Mouse (Mus musculus) midbrain, embryonic 12.5 days (tissue): ENCODE measurements at regions not wholly inside any gene's neighbourhood (a gene's known extent, or its start where the extent isn't known, plus 50 kb on each side); places are given as distances from the start of the nearest gene placed in this dataset.

Experiments
- ATAC-seq: fragments of 200-750 bp; cut with Nextera tagmentation; 2 replicates; pipeline ENCODE4 v1.8.0; 2017; ENCODE audit warnings: low read depth, moderate TSS enrichment, moderate library complexity; ENCODE audit not compliant: low FRiP score
- H3K27ac ChIP-seq: fragments of 300-500 bp; sonication (generic); replicated peaks from 2 replicates; pipeline ENCODE4 v1.5.1; 2016; ENCODE audit warnings: mild to moderate bottlenecking
- H3K27me3 ChIP-seq: fragments of 300-500 bp; sonication (generic); 2 replicates; pipeline ENCODE4 v1.6.1; 2016; ENCODE audit warnings: mild to moderate bottlenecking
- H3K36me3 ChIP-seq: fragments of 300-500 bp; sonication (generic); 2 replicates; pipeline ENCODE4 v1.6.1; 2016
- H3K4me1 ChIP-seq: fragments of 300-500 bp; sonication (generic); 2 replicates; pipeline ENCODE4 v1.6.1; 2016
- H3K4me2 ChIP-seq: fragments of 300-500 bp; sonication (generic); replicated peaks from 2 replicates; pipeline ENCODE4 v1.6.1; 2016; ENCODE audit warnings: mild to moderate bottlenecking, moderate library complexity
- H3K4me3 ChIP-seq: fragments of 300-500 bp; sonication (generic); 2 replicates; pipeline ENCODE4 v1.5.1; 2016; ENCODE audit warnings: mild to moderate bottlenecking
- H3K9ac ChIP-seq: fragments of 300-500 bp; sonication (generic); replicated peaks from 2 replicates; pipeline ENCODE4 v1.6.1; 2016; ENCODE audit warnings: mild to moderate bottlenecking, moderate library complexity
- H3K9me3 ChIP-seq: fragments of 300-500 bp; sonication (generic); 2 replicates; pipeline ENCODE4 v1.6.1; 2016; ENCODE audit warnings: mild to moderate bottlenecking
- WGBS: fragments of 180-500 bp; shearing (Covaris S2); methylation state at CpG from one replicate; pipeline ENCODE4 v1.1.7; 2016; 5-methylcytosine and 5-hydroxymethylcytosine counted together

GRCm38 (mm10) chr10:95082634-95083033 is 138.0 kb upstream of the Plxnc1 start:
- no peaks in the 10 kb centered on the region for H3K9me3 ChIP-seq
- H3K27me3 ChIP-seq = 0 out of 2 replicates have a peak, but pooled peaks cover 5% of the 10 kb centered on the region
- H3K36me3 ChIP-seq = no peaks in the 10 kb centered on the region
- H3K9ac ChIP-seq = no peak overlapping the region
- no peak overlapping the region for H3K27ac ChIP-seq
- ATAC-seq = no peak
- H3K4me2 ChIP-seq = no peak overlapping the region
- 88% methylated on average over 5 of the region's 5 CpGs for WGBS
- no peaks in the 10 kb centered on the region for H3K4me1 ChIP-seq
- H3K4me3 ChIP-seq = no peak overlapping the region

GRCm38 (mm10) chr10:95079979-95080378 is 135.3 kb upstream of the Plxnc1 start:
- 92% methylated on average over 5 of the region's 5 CpGs for WGBS
- no peaks in the 10 kb centered on the region for H3K9me3 ChIP-seq
- H3K27me3 ChIP-seq = no peaks in the 10 kb centered on the region
- no peak overlapping the region for H3K27ac ChIP-seq
- H3K4me2 ChIP-seq = no peak overlapping the region
- no peak overlapping the region for H3K4me3 ChIP-seq
- H3K36me3 ChIP-seq = no peaks in the 10 kb centered on the region
- H3K9ac ChIP-seq = no peak overlapping the region
- no peak for ATAC-seq
- H3K4me1 ChIP-seq = 0 out of 2 replicates have a peak, but pooled peaks cover 2% of the 10 kb centered on the region

- WGBS = 93% methylated on average over 5 of the region's 5 CpGs
- ATAC-seq = no peak
- Histone ChIP-seq H3K4me3 (no peak overlapping the region), H3K27me3 (no peaks in the 10 kb centered on the region), H3K4me2 (no peak overlapping the region), H3K36me3 (no peaks in the 10 kb centered on the region), H3K9me3 (no peaks in the 10 kb centered on the region), H3K27ac (no peak overlapping the region), H3K4me1 (0 out of 2 replicates have a peak, but pooled peaks cover 5% of the 10 kb centered on the region), H3K9ac (no peak overlapping the region)
Observed at GRCm38 (mm10) chr10:95076421-95076820, 131.8 kb upstream of the Plxnc1 start.

GRCm38 (mm10) chr10:95075897-95076296 is 131.3 kb upstream of the Plxnc1 start:
- Histone ChIP-seq H3K4me1 (0 out of 2 replicates have a peak, but pooled peaks cover 5% of the 10 kb centered on the region), H3K4me2 (no peak overlapping the region), H3K36me3 (no peaks in the 10 kb centered on the region), H3K27ac (no peak overlapping the region), H3K4me3 (no peak overlapping the region), H3K9ac (no peak overlapping the region), H3K27me3 (no peaks in the 10 kb centered on the region), H3K9me3 (no peaks in the 10 kb centered on the region)
- ATAC-seq = no peak
- 76% methylated on average over 4 of the region's 4 CpGs for WGBS

GRCm38 (mm10) chr10:95074959-95075590 is 130.4 kb upstream of the Plxnc1 start:
- Histone ChIP-seq H3K9ac (no peak overlapping the region), H3K4me2 (no peak overlapping the region), H3K9me3 (no peaks in the 10 kb centered on the region), H3K36me3 (no peaks in the 10 kb centered on the region), H3K27ac (no peak overlapping the region), H3K27me3 (no peaks in the 10 kb centered on the region), H3K4me1 (0 out of 2 replicates have a peak, but pooled peaks cover 5% of the 10 kb centered on the region), H3K4me3 (no peak overlapping the region)
- 68% methylated on average over 5 of the region's 5 CpGs for WGBS
- no peak for ATAC-seq

- 0 out of 2 replicates have a peak, but pooled peaks cover 5% of the 10 kb centered on the region for H3K4me1 ChIP-seq
- no peaks in the 10 kb centered on the region for H3K36me3 ChIP-seq
- 91% methylated on average over 2 of the region's 2 CpGs for WGBS
- no peak for ATAC-seq
- H3K4me2 ChIP-seq = no peak overlapping the region
- no peak overlapping the region for H3K9ac ChIP-seq
- no peak overlapping the region for H3K4me3 ChIP-seq
- H3K27me3 ChIP-seq = no peaks in the 10 kb centered on the region
- no peaks in the 10 kb centered on the region for H3K9me3 ChIP-seq
- H3K27ac ChIP-seq = no peak overlapping the region
Observed at GRCm38 (mm10) chr10:95074381-95074780, 129.7 kb upstream of the Plxnc1 start.

- Histone ChIP-seq H3K9me3 (no peaks in the 10 kb centered on the region), H3K36me3 (no peaks in the 10 kb centered on the region), H3K4me3 (no peak overlapping the region), H3K4me1 (no peaks in the 10 kb centered on the region), H3K4me2 (no peak overlapping the region), H3K9ac (no peak overlapping the region), H3K27ac (no peak overlapping the region), H3K27me3 (no peaks in the 10 kb centered on the region)
- WGBS = 85% methylated on average over 10 of the region's 10 CpGs
- no peak for ATAC-seq
Observed at GRCm38 (mm10) chr10:95067971-95068370, 123.3 kb upstream of the Plxnc1 start.

- Histone ChIP-seq H3K4me2 (no peak overlapping the region), H3K27ac (no peak overlapping the region), H3K4me1 (no peaks in the 10 kb centered on the region), H3K27me3 (no peaks in the 10 kb centered on the region), H3K9me3 (no peaks in the 10 kb centered on the region), H3K9ac (no peak overlapping the region), H3K36me3 (no peaks in the 10 kb centered on the region), H3K4me3 (no peak overlapping the region)
- ATAC-seq = no peak
- 79% methylated on average over 6 of the region's 6 CpGs for WGBS
Observed at GRCm38 (mm10) chr10:95066774-95067173, 122.1 kb upstream of the Plxnc1 start.

- H3K4me2 ChIP-seq = no peak overlapping the region
- 77% methylated on average over 7 of the region's 7 CpGs for WGBS
Observed at GRCm38 (mm10) chr10:95059486-95060091, 115.0 kb upstream of the Plxnc1 start.

GRCm38 (mm10) chr10:95059078-95059477 is 114.4 kb upstream of the Plxnc1 start:
- Histone ChIP-seq H3K4me3 (no peak overlapping the region), H3K27me3 (no peaks in the 10 kb centered on the region), H3K9me3 (no peaks in the 10 kb centered on the region), H3K9ac (no peak overlapping the region), H3K4me1 (no peaks in the 10 kb centered on the region), H3K36me3 (no peaks in the 10 kb centered on the region), H3K4me2 (no peak overlapping the region), H3K27ac (no peak overlapping the region)
- 92% methylated on average over 9 of the region's 9 CpGs for WGBS
- ATAC-seq = no peak

More at GRCm38 (mm10) chr10:95059486-95060091, 115.0 kb upstream of the Plxnc1 start:
- no peaks in the 10 kb centered on the region for H3K4me1 ChIP-seq
- ATAC-seq = no peak
- no peak overlapping the region for H3K4me3 ChIP-seq
- no peaks in the 10 kb centered on the region for H3K27me3 ChIP-seq
- H3K9me3 ChIP-seq = no peaks in the 10 kb centered on the region
- H3K36me3 ChIP-seq = no peaks in the 10 kb centered on the region
- no peak overlapping the region for H3K27ac ChIP-seq
- no peak overlapping the region for H3K9ac ChIP-seq

- H3K4me1 ChIP-seq = no peaks in the 10 kb centered on the region
- H3K4me2 ChIP-seq = no peak overlapping the region
- H3K36me3 ChIP-seq = no peaks in the 10 kb centered on the region
- WGBS = 73% methylated on average over 9 of the region's 9 CpGs
- H3K9me3 ChIP-seq = no peaks in the 10 kb centered on the region
- no peak for ATAC-seq
- H3K4me3 ChIP-seq = no peak overlapping the region
- no peaks in the 10 kb centered on the region for H3K27me3 ChIP-seq
- no peak overlapping the region for H3K27ac ChIP-seq
- no peak overlapping the region for H3K9ac ChIP-seq
Observed at GRCm38 (mm10) chr10:95057051-95057714, 112.5 kb upstream of the Plxnc1 start.

- no peak overlapping the region for H3K4me2 ChIP-seq
- H3K9ac ChIP-seq = no peak overlapping the region
- no peaks in the 10 kb centered on the region for H3K4me1 ChIP-seq
- H3K9me3 ChIP-seq = no peaks in the 10 kb centered on the region
- no peak for ATAC-seq
- H3K36me3 ChIP-seq = no peaks in the 10 kb centered on the region
- H3K27ac ChIP-seq = no peak overlapping the region
- no peak overlapping the region for H3K4me3 ChIP-seq
- H3K27me3 ChIP-seq = no peaks in the 10 kb centered on the region
- 89% methylated on average over 4 of the region's 4 CpGs for WGBS
Observed at GRCm38 (mm10) chr10:95056541-95056940, 111.9 kb upstream of the Plxnc1 start.
